Mouse (Mus musculus) ES-E14 (cell line): ENCODE results near the gene Gm45337.

Experiments used
- CHD2 ChIP-seq: IDR thresholded peaks from 2 replicates; pipeline ENCODE4 v1.6.1; 2014; ENCODE audit warnings: mild to moderate bottlenecking, low read depth, low read length, inconsistent platforms
- HCFC1 ChIP-seq: IDR thresholded peaks from 2 replicates; pipeline ENCODE4 v1.6.1; 2012; ENCODE audit warnings: low read length, inconsistent platforms, borderline replicate concordance; ENCODE audit not compliant: insufficient read depth
- MAFK ChIP-seq: IDR thresholded peaks from 2 replicates; pipeline ENCODE4 v1.6.1; 2014; ENCODE audit warnings: mild to moderate bottlenecking, low read depth, low read length, inconsistent platforms; ENCODE audit not compliant: insufficient read depth
- ZC3H11A ChIP-seq: IDR thresholded peaks from 2 replicates; pipeline ENCODE4 v1.6.1; 2012; ENCODE audit warnings: low read depth, mild to moderate bottlenecking, inconsistent platforms, low read length, borderline replicate concordance

DNA sequence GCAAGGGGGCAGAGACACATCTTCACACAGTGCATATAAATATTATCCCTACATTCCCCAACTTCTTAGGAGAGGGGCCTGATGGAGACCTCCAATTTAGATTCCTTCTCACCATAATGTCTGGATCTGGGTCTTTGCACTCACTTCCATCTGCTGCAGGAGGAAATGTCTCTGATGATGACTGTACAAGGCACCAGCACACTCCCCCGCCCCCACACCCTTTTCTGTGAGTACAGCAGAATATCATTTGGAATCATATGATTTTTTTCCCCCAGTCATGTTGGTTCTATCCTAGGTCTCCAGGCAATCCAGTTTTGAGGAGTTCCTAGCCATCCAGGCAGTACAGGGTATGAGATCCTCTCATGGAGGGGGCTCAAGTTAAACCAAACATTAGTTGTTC is 34.3 kb upstream of the Gm45337 start:
- TF ChIP-seq HCFC1 (no peak), ZC3H11A (no peak), CHD2 (no peak), MAFK (no peak)
